Mouse (Mus musculus) midbrain, embryonic 14.5 days (tissue): ENCODE results near the gene Cep97. TPM values are rescaled to one million over a fixed set of nuclear protein-coding genes. Genes with fewer than 3 reads are reported as not detected.
A peak's percentile ranks its signal among the peaks of the same experiment; 100 is the strongest.

Experiments
- ATAC-seq: fragments of 200-750 bp; cut with Nextera tagmentation; 2 replicates; pipeline ENCODE4 v1.8.0; 2017; ENCODE audit warnings: moderate number of reproducible peaks, moderate library complexity; ENCODE audit not compliant: low FRiP score, low TSS enrichment
- DNase-seq: peaks from one replicate; pipeline ENCODE4 v3.0.0-alpha.2; 2015
- H3K27ac ChIP-seq: fragments of 300-500 bp; sonication (generic); replicated peaks from 2 replicates; pipeline ENCODE4 v1.5.1; 2014; ENCODE audit warnings: mild to moderate bottlenecking, low read depth, low read length, moderate library complexity
- H3K27me3 ChIP-seq: fragments of 300-500 bp; sonication (generic); 2 replicates; pipeline ENCODE4 v1.6.1; 2014; ENCODE audit warnings: low read length, control low read depth, mixed read lengths; ENCODE audit not compliant: control insufficient read depth, insufficient read depth
- H3K36me3 ChIP-seq: fragments of 300-500 bp; sonication (generic); 2 replicates; pipeline ENCODE4 v1.6.1; 2014; ENCODE audit warnings: low read length, control low read depth; ENCODE audit not compliant: control insufficient read depth, insufficient read depth
- H3K4me1 ChIP-seq: fragments of 300-500 bp; sonication (generic); 2 replicates; pipeline ENCODE4 v1.6.1; 2014; ENCODE audit warnings: mild to moderate bottlenecking, antibody characterized with exemption, low read length, control low read depth; ENCODE audit not compliant: control insufficient read depth, insufficient read depth
- H3K4me2 ChIP-seq: fragments of 300-500 bp; sonication (generic); 2 replicates; pipeline ENCODE4 v1.6.1; 2014; ENCODE audit warnings: mild to moderate bottlenecking, low read length, moderate library complexity
- H3K4me3 ChIP-seq: fragments of 300-500 bp; sonication (generic); replicated peaks from 2 replicates; pipeline ENCODE4 v1.5.1; 2014; ENCODE audit warnings: low read depth, low read length
- H3K9ac ChIP-seq: fragments of 300-500 bp; sonication (generic); replicated peaks from 2 replicates; pipeline ENCODE4 v1.6.1; 2014; ENCODE audit warnings: mild to moderate bottlenecking, low read length, moderate library complexity
- H3K9me3 ChIP-seq: fragments of 300-500 bp; sonication (generic); 2 replicates; pipeline ENCODE4 v1.6.1; 2016; ENCODE audit warnings: low read length, control low read depth, mixed read lengths; ENCODE audit not compliant: control insufficient read depth
- WGBS: fragments of 180-500 bp; shearing (Covaris S2); extraction: QIAGEN DNeasy Blood & Tissue Kit; methylation state at CpG from one replicate; pipeline ENCODE4 v1.1.7; 2014; 5-methylcytosine and 5-hydroxymethylcytosine counted together
- polyA plus RNA-seq: library from polyadenylated mRNA; unstranded; fragments of >200 nt; fragmentation: Nextera tagmentation; extraction: Ambion mirVana; gene quantifications from 2 replicates; pipeline ENCODE4 v1.2.1, GENCODE M21; 2014

Cep97 gene
- 14.5 and 20.8 TPM in 2 replicates for polyA plus RNA-seq

GRCm38 (mm10) chr16:55934453-55935037 is at the start of gene Cep97:
TSS of gene Cep97 (minus strand) at chr16:55934855.
- ATAC-seq = peak; percentile 99
- Histone ChIP-seq H3K27me3 (no peaks in the 10 kb centered on the region), H3K4me2 (peak within 1 kb of the TSS; percentile 65), H3K27ac (peak within 1 kb of the TSS; percentile 63), H3K4me3 (peak within 1 kb of the TSS; percentile 72), H3K4me1 (no peaks in the 10 kb centered on the region), H3K36me3 (peaks cover 2% of the 10 kb centered on the region; the same call in 1 of the 2 replicates), H3K9me3 (no peaks in the 10 kb centered on the region), H3K9ac (peak within 1 kb of the TSS; percentile 71)
- DNase-seq = peak; percentile 94
- 1% methylated on average over 24 of the region's 24 CpGs for WGBS

GRCm38 (mm10) chr16:55974903-55975285 is 40.2 kb upstream of the Cep97 start:
- H3K4me3 ChIP-seq = peak overlapping the region; percentile 99
- H3K36me3 ChIP-seq = peaks cover 31% of the 10 kb centered on the region
- DNase-seq (no peak), ATAC-seq (no peak)
- H3K4me2 ChIP-seq = peak overlapping the region; percentile 83
- peaks cover 20% of the 10 kb centered on the region for H3K4me1 ChIP-seq
- H3K9me3 ChIP-seq = no peaks in the 10 kb centered on the region
- H3K9ac ChIP-seq = peak overlapping the region; percentile 87
- no peaks in the 10 kb centered on the region for H3K27me3 ChIP-seq
- H3K27ac ChIP-seq = peak overlapping the region; percentile 87
- 12% methylated on average over 14 of the region's 14 CpGs for WGBS

GRCm38 (mm10) chr16:55974256-55974902 is 39.7 kb upstream of the Cep97 start:
- Histone ChIP-seq H3K4me3 (peak overlapping the region; percentile 99), H3K36me3 (peaks cover 36% of the 10 kb centered on the region), H3K9ac (peak overlapping the region; percentile 87), H3K27ac (peak overlapping the region; percentile 87), H3K9me3 (no peaks in the 10 kb centered on the region), H3K27me3 (no peaks in the 10 kb centered on the region), H3K4me1 (peaks cover 20% of the 10 kb centered on the region), H3K4me2 (peak overlapping the region; percentile 83)
- ATAC-seq = peak; percentile 72
- WGBS = under 1% methylated on average over 53 of the region's 55 CpGs
- peak; percentile 87 for DNase-seq

GRCm38 (mm10) chr16:55973431-55974255 is 39.0 kb upstream of the Cep97 start, which contains the start of gene Zbtb11:
TSS of gene Zbtb11 (plus strand) at chr16:55973883.
- Histone ChIP-seq H3K36me3 (peaks cover 42% of the 10 kb centered on the region), H3K4me2 (peak within 1 kb of the TSS; percentile 83), H3K4me1 (peaks cover 20% of the 10 kb centered on the region), H3K9ac (peak within 1 kb of the TSS; percentile 87), H3K4me3 (peak within 1 kb of the TSS; percentile 99), H3K9me3 (no peaks in the 10 kb centered on the region), H3K27ac (peak within 1 kb of the TSS; percentile 87), H3K27me3 (no peaks in the 10 kb centered on the region)
- ATAC-seq = peak; percentile 99
- under 1% methylated on average over 70 of the region's 86 CpGs for WGBS
- peak; percentile 100 for DNase-seq

GRCm38 (mm10) chr16:55972626-55973201 is 38.1 kb upstream of the Cep97 start:
- Histone ChIP-seq H3K4me3 (peak overlapping the region; percentile 99), H3K9me3 (no peaks in the 10 kb centered on the region), H3K9ac (no peak overlapping the region), H3K27me3 (no peaks in the 10 kb centered on the region), H3K27ac (0 out of 2 replicates have a peak overlapping the region, but pooled peaks have one; percentile 70), H3K4me1 (peaks cover 20% of the 10 kb centered on the region), H3K36me3 (peaks cover 40% of the 10 kb centered on the region), H3K4me2 (peak overlapping the region; percentile 66)
- 62% methylated on average over 10 of the region's 10 CpGs for WGBS
- ATAC-seq (no peak), DNase-seq (no peak)

GRCm38 (mm10) chr16:55971735-55972615 is 37.3 kb upstream of the Cep97 start:
- no peak overlapping the region for H3K9ac ChIP-seq
- no peak overlapping the region for H3K4me2 ChIP-seq
- H3K27ac ChIP-seq = no peak overlapping the region
- no peaks in the 10 kb centered on the region for H3K9me3 ChIP-seq
- peaks cover 26% of the 10 kb centered on the region for H3K4me1 ChIP-seq
- H3K4me3 ChIP-seq = no peak overlapping the region
- H3K36me3 ChIP-seq = peaks cover 39% of the 10 kb centered on the region
- WGBS = 78% methylated on average over 6 of the region's 6 CpGs
- no peak for DNase-seq
- ATAC-seq = no peak
- no peaks in the 10 kb centered on the region for H3K27me3 ChIP-seq

GRCm38 (mm10) chr16:55970416-55970815 is 35.8 kb upstream of the Cep97 start:
- Histone ChIP-seq H3K27ac (no peak overlapping the region), H3K9me3 (no peaks in the 10 kb centered on the region), H3K9ac (no peak overlapping the region), H3K4me1 (peaks cover 19% of the 10 kb centered on the region), H3K27me3 (no peaks in the 10 kb centered on the region), H3K4me3 (no peak overlapping the region), H3K4me2 (no peak overlapping the region), H3K36me3 (peaks cover 39% of the 10 kb centered on the region)
- no peak for ATAC-seq
- DNase-seq = no peak
- WGBS = 92% methylated on average over 5 of the region's 5 CpGs

- DNase-seq = peak; percentile 68
- ATAC-seq = no peak
- WGBS = 86% methylated on average over 3 of the region's 3 CpGs
Measured at GRCm38 (mm10) chr16:55969147-55969546, 34.5 kb upstream of the Cep97 start.

More at GRCm38 (mm10) chr16:55969147-55969546, 34.5 kb upstream of the Cep97 start:
- peaks cover 39% of the 10 kb centered on the region for H3K36me3 ChIP-seq
- H3K4me2 ChIP-seq = no peak overlapping the region
- no peaks in the 10 kb centered on the region for H3K9me3 ChIP-seq
- no peak overlapping the region for H3K27ac ChIP-seq
- no peaks in the 10 kb centered on the region for H3K27me3 ChIP-seq
- H3K9ac ChIP-seq = no peak overlapping the region
- H3K4me1 ChIP-seq = peaks cover 11% of the 10 kb centered on the region
- no peak overlapping the region for H3K4me3 ChIP-seq
